Mouse (Mus musculus): ENCODE data around the gene Lig4.

- TF ChIP-seq CTCF (IDR thresholded peaks at IDR 0.05; ENCODE audit: low read depth) (no peak), EP300 (optimal IDR thresholded peaks at IDR 0.05) (no peak)
Observed at GRCm38 (mm10) chr8:9975276-9975675, 2.2 kb downstream of the Lig4 start.

Data from stomach, postnatal 0 days (tissue).